Mouse (Mus musculus): Measurements from ENCODE around the gene Usb1.

Usb1 gene

DNA sequence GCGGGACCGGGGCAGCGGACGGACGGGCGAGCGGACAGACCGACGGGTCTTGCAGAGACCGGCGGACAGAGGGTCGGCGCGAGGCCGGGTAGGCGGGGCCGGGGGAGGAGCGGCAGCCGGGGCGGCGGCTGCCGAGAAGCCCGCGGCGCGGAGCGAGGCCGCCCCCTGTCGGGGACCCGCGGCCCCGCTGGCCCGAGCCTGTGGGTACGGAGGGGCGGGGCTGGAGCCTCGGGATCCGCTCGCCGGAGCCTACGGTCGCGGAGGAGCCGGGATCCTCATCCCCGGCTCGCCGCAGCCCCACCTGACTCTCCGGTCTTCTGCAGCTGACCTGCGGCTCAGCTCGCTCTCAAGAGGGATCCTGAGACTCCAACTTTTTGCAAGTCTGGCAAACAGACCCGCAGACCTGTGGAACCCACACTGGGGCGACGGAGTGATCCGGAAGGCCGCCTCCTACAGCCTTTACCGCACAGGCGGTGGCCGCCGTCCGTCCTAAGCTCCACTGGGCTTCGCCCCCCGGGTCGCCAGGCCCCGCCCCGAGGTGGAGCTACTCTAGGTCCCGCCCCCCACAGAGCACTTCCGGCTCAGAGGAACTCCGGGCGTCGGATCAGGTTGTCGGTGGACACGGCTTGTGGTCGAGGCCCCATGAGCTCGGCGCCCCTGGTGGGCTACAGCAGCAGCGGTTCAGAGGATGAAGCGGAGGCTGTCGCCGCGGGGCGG lies at the start of gene Usb1, which contains the start of gene Zfp319:
TSS of gene Usb1 (plus strand) at position 565 of the 717 bp plus-strand sequence.
TSS of gene Zfp319 (minus strand) at position 231 of the 717 bp plus-strand sequence.
- peak; percentile 96 for DNase-seq

DNA sequence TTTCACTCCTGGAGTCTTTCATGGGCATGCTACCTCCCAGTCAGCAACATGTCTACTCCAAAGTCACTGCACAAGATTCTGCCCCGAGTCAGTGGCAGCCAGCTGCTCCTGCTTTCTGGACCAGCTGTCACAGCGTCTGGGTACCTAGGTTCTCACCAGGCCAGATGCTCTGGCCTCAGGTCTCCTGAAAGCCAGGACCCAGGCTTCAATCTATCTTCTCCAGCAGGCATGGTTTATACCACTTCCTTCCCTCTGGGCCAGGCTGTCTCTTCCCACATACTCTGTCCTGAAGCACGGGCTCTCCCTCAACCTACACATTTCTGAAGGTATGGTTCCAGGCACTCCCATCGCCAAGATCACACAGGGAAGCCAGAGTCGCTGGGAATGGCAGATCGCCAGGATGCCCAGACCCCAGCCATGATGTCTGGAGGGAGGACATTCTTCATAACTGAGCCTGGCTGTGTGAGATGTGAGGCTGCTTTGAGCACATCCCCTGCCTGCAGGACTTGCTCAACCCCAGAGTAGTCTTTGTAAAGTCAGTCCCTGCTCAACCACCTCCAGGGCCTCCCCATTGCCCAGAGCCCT lies 42.9 kb upstream of the Usb1 start:
- DNase-seq: no peak

- no peak for DNase-seq
Observed at GRCm38 (mm10) chr8:95293172-95293571, 38.9 kb upstream of the Usb1 start.

GRCm38 (mm10) chr8:95293891-95294290 lies 38.2 kb upstream of the Usb1 start:
- no peak for DNase-seq

DNA sequence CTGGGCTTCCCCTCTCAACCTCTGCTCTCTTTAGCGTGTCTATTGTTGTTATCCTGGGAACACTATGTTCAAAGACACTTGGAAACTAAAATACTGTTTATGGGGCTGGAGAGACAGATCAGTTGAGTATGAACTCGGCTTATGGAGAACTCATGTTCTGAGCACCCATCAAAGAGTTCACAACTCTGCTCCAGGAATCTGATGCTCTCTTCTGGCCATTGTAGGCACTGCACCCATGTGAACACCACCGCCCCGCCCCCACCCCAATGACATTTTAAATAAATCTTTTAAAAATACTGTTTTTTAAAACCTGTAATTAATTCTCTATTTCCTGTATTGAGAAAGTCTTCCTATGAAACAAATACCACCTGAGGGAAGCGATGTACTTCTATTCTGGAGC lies 29.7 kb upstream of the Usb1 start:
- peak; percentile 53 for DNase-seq

- DNase-seq: no peak
Observed at GRCm38 (mm10) chr8:95305526-95305925, 26.6 kb upstream of the Usb1 start.

GRCm38 (mm10) chr8:95306431-95306830 lies 25.7 kb upstream of the Usb1 start, which contains the start of gene Cngb1:
Gene Cngb1, minus strand, starts transcription at chr8:95306585.
- no peak for DNase-seq

DNA sequence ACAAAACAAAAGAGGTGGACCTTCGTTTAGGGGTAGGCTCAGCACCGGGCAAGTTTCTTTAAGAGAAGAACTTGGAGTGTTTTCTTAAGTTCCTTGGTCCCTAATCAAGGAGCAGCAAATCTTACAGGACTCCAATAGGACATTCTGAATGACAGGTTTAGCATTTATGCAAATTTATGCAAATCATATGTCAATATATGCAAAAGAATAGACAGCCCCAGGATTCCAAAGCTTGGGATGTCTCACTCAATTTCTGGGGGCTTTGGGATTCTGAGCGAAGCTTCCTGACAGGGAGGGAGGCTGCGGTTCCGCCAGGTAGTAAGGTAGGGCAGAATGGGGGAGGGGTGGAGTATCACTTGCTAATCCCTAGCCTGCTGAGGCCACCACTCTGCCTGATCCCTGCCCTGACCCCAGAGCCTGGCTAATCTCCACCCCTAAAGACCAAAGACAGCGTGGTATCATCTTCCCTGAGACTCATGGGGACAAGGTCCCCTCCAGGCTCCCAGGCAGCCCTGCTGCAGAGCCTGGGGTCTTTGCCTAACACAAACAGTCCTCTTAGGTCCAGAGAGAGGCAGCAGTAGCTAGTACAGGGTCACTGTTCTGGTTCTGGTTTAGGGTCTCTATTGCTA lies 21.6 kb upstream of the Usb1 start, which contains the start of gene Tepp:
TSS of gene Tepp (plus strand) at position 225 of the 629 bp plus-strand sequence.
- no peak for DNase-seq

DNA sequence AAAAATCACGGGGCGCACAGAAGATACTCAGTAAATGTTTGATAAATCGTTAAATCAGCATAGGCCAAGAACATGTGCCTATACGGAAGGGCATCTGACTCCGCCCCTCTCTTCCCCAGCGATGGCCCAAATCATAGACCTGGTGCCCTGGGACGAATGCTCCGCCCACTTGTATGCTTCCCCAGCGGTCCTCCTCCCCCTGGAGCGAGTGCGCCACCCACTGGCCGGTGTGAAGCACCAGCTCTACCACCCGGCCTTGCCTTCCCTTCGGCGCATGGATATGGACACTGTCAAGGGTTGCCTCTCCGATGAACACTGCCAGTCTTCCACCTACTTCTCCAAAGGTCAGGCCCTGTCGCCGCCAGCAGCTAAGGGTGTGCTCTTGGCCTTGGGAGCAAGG lies 19.2 kb upstream of the Usb1 start:
- no peak for DNase-seq

- no peak for DNase-seq
Observed at GRCm38 (mm10) chr8:95313857-95314256, 18.2 kb upstream of the Usb1 start.

DNA sequence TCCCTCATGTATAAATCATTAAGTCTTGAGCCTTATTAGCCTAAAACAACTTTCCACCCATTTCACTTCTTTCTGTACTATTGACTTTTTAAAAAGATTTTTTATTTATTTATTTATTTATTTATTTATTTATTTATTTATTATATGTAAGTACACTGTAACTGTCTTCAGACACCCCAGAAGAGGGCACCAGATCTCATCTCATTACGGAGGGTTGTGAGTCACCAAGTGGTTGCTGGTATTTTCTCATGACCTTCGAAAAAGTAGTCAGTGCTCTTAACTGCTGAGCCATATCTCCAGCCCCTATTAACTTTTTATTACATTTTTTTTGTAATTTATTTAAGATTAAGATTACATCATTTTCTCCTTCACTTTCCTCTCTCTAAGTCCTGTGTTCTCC lies 17.4 kb upstream of the Usb1 start:
- DNase-seq: no peak

GRCm38 (mm10) chr8:95315350-95315749 lies 16.7 kb upstream of the Usb1 start:
- DNase-seq: no peak

DNA sequence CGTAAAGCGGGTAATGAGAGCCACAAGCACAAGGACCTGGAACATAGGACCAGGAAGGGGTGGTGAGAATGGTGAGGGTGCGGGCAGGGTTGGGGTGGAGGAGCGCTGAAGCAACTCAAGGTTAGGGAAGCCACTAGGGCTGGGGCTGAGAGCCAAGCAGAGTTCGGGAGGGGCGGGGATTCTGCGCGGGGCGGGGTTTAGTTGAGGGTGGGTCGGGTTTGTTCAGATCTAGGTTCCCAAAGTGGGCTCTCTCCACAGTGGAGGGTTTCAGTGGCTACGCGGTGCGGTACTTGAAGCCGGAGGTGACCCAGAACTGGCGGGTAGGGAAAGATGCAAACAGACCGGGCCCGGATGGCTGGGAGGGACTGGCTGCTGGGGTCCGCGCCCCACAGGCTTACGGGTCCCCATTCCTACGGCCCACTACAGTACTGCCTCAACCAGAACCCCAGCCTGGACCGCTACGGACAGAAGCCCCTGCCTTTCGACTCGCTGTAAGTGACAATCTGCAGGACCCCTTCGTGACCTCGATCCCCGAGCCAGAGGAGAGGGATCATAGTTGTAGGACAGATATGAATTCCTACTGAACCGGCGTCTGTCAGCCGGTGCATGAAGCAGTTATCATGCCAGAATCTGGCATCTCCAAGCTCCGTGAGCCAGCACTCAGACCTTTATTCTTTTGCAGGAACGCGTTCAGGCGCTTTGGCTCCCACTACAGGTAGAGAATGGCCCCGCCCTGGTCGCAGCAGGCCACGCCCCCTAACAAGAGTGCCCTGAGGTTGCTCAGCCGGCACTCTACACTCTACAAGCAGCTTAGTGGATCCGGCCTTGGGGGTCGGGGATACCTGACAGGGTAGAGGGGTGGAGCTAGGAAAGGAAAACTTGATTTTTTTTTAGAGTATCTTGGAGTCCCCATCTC lies 11.6 kb upstream of the Usb1 start:
- DNase-seq: peak; percentile 84

DNA sequence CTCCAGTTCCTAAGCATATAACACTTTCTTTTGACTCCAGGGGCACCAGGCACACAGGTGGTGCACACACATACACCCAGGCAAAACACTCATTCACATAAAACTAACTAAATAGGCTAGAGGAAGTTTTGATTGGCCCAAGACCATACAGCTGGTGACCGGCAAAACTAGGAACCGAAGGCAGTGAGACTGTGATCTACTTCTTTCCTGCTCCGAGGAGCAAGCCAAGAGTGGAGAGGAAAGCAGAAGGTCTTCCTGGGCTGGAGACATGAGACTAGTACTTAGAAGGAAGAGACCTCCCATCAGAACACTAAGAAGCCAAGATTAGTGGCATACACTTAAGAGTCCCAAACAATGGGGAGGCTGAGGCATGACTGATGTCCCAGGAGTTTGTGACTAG lies 8.9 kb upstream of the Usb1 start:
- no peak for DNase-seq

GRCm38 (mm10) chr8:95324646-95325045 lies 7.4 kb upstream of the Usb1 start:
- no peak for DNase-seq

DNA sequence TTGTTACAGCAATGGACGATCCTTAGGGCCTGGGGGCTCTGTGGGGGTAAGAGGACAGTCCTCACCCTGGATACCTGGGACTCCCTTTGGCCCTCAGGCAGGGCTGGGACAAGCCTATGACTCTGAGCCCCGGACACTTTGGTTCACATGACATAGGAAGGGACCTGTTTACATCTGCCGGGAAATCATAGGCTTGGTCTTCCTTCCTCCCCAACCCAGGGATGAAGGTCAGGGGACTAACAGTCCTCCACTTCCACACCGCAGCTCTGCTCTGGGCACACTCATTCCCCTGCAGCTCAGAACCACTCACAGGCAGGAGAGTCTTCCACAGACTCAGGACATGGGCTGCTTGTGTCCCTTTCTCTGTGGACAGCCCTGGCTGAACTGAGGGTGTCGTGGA lies 5.3 kb upstream of the Usb1 start:
- no peak for DNase-seq

GRCm38 (mm10) chr8:95327866-95328465 lies 4.1 kb upstream of the Usb1 start:
- no peak for DNase-seq

GRCm38 (mm10) chr8:95330367-95330766 lies 1.7 kb upstream of the Usb1 start:
- no peak for DNase-seq

- no peak for DNase-seq
Observed at GRCm38 (mm10) chr8:95331156-95331719, 846 bp upstream of the Usb1 start.

DNA sequence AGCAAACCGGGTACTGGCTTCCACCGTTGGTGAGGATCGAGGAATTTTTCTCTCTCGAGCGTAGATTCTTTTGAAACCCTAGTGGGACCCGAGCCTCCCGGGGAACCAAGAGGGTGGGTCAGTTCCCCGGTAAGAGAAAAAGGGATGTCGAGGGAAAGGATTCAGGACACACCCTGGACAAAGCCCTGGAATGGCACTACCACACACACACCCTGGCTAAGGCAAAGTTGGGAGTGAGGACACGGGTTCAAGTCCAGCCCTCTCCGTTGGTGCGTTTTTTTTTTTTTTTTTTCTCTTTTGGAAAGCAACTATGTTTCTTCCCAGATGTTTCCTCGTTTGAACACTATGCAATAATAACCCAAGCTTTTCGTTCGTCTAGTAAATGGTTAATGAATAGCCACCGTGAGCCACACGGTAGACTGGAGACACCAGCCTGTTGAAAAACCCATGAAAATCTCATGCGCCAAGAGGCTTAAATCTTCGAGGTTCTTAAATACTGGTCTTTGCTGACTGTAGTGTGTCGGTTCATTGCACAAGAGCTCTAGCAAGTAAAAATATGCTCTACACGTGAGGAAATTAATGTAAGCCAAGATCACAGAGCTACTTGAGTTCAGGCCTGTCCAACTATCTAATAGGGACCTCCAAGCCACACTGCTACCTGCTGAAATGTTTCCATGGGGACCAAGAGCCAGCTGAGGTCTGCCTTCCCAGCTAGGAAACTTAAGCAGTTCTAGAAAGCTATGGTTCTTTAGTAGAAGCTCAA lies 534 bp downstream of the Usb1 start:
- no peak for DNase-seq

DNA sequence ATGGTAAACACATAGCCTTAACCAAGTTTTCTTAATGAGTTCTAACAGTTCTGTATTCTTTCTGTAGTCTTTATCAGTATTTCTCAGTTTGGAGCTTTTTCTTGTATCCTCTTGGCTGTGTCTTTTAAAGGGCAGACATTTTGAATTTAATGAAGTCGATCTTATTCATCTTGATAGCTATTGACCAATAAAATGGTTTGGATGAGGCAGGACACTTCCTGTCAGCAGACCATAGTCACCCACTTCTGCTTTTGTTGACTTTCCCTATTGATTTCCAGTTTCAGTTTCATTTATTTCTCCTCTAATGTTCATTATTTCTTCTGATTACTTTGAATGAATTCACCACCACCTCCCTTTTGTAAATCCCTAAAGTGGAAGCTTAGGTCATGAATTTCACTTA lies 3.6 kb downstream of the Usb1 start:
- no peak for DNase-seq
